Mouse (Mus musculus): ENCODE results near the gene Psmb3. TPM values are rescaled to one million over a fixed set of nuclear protein-coding genes. Genes with fewer than 3 reads are reported as not detected.
"Not testable (repeated sequence)": the region's sequence is repeated elsewhere in the genome, so short reads cannot be mapped to it uniquely, and the experiment has no call there.

Psmb3 gene
- polyA plus RNA-seq, 1 experiment from 2014 or later: 246 TPM

DNA sequence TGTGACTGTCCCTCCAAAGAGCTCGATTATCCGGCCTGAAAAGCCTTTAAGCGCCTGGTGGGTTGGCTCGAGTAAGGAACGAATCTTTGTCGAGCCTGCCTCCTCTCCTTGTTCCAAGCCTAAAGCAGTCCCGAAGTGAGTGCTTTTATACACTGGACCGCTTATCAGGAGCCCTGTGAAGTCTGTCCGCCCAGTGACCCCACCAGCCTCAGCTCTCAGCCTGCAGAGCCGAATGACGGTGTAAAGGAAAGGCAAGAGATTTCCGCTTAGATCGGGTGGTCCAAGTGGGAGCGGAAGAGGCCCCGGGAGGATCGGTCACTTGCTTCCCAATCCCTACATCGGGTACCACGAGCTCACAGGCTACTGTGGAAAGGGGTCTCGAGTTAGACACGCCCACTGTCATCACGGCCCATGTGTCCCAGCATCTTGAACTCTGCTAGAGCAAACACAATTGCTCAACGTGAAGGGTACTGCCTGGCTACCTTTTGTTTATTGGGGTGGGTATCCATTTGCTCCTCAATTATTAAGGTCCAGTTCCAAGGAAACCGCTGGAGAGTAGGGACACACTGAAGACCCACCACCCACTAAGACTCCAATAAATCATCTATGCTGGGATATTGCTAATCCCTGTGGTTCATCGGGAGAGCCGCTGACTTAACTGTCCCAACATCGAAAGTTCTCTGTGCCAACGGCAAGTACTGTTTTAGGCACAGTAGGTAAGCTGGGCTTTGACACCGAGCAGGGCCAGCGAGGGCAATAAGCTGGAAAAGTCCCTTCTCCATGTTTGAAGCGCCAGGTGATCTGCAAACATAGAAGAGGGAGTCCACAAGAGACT lies 2.2 kb upstream of the Psmb3 start:
- ChIA-PET CTCF (interaction anchor here (1.9 to 3.7 kb wide), 2 partner anchors 56 to 70 kb away, joined by 5 to 13 read pairs; no protein-coding TSS in a partner anchor), POLR2A (no interaction called here)
- DNase-seq (ENCODE audit: low read depth, low spot score) (no peak), ATAC-seq (no peak)
- no peak for TF ChIP-seq CTCF (IDR thresholded peaks at IDR 0.05)
- in situ Hi-C loops (cut with MboI; ENCODE audit: low pct_unique_long_range_greater_than_20kb): no loop called here
- no peaks in the 10 kb centered on the region for H3K27me3 ChIP-seq

DNA sequence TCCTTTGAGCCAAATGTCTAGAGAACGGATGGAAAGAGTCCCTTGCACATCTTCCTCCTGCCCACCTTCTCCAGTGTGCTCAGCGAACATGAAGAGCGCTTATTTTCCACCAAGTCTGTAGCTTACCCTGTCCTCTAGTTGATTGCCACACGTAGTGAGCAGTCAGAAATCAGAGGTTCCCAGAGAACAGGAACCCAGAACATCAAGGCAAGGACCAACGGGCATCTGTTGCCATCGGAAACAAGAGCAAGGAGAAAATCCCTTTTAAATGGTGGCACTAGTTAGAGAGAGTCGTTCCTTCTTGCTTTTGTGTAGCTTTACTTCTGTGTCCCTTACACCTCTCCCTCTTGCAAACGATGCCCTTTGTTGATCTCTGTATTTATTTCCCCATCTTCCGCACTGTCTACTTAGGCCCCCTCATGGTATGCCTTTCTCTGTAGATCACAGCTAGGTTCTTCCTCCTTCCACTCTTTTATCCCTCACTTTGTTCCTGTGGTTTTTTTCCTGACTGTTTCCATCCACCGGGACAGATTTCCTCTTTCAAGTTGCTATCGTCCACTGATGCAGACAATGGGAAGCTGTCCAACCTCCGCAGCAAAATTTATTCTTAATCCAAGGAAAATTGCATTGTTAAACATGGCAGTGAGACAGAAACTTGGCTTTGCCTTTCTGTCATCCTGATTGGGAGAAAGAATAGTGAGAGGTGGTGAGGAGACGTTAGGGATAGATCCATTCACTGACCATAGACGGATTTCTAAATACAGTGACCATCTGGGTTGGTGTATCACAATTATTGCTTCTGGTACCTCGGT lies 1.4 kb upstream of the Psmb3 start:
- DNase-seq (ENCODE audit: low read depth, low spot score) (no peak), ATAC-seq (no peak)
- H3K27me3 ChIP-seq: no peaks in the 10 kb centered on the region
- ChIA-PET POLR2A (interaction anchor here (0.7 kb wide), 1 partner anchor 25 kb away, joined by 6 read pairs; no protein-coding TSS in a partner anchor), CTCF (interaction anchor here (1.5 to 3.7 kb wide), 2 partner anchors 13 to 57 kb away, joined by 4 to 13 read pairs; no protein-coding TSS in a partner anchor)
- in situ Hi-C loops (cut with MboI; ENCODE audit: low pct_unique_long_range_greater_than_20kb): no loop called here
- no peak for TF ChIP-seq CTCF (IDR thresholded peaks at IDR 0.05)

DNA sequence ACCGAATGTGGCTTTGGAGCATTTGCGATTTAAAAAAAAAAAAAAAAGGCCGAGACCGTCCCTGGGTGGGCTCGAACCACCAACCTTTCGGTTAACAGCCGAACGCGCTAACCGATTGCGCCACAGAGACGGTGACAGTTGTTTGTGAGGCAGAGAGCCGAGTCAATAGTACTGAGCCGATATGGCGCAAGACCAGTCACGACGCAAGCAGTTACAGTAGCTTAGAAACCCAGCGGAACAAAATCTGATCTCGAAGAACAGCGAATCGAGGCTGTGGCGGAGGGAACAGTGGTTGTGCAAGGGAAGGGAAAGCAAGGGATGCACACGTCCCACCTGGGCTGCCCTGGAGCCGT lies 830 bp upstream of the Psmb3 start:
- ATAC-seq (no peak), DNase-seq (ENCODE audit: low read depth, low spot score) (no peak)
- in situ Hi-C loops (cut with MboI; ENCODE audit: low pct_unique_long_range_greater_than_20kb): no loop called here
- no peaks in the 10 kb centered on the region for H3K27me3 ChIP-seq
- TF ChIP-seq CTCF (IDR thresholded peaks at IDR 0.05): no peak
- CTCF ChIA-PET: interaction anchor here (1.4 to 1.5 kb wide), 2 partner anchors 12 to 24 kb away, joined by 3 to 4 read pairs; no protein-coding TSS in a partner anchor
- POLR2A ChIA-PET: interaction anchor here (0.7 to 2.8 kb wide), 3 partner anchors 12 to 26 kb away, joined by 4 to 16 read pairs (median 6); no protein-coding TSS in a partner anchor

DNA sequence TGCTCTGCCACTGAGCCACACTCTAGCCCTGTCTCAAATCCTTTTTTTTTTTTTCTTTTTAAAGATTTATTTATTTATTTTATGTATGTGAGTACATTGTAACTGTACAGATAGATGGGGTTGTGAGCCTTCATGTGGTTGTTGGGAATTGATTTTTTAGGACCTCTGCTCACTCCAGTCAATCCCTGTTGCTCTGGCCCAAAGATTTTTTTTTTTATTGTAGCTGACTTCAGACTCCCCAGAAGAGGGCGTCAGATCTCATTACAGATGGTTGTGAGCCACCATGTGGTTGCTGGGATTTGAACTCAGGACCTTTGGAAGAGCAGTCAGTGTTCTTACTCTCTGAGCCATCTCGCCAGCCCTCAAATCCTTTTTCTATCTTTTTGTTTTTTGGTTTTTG lies 6.9 kb downstream of the Psmb3 start:
- POLR2A ChIA-PET: interaction anchor here (0.7 to 0.8 kb wide), 2 partner anchors 11 to 27 kb away, joined by 3 to 5 read pairs; no protein-coding TSS in a partner anchor
- in situ Hi-C loops (cut with MboI; ENCODE audit: low pct_unique_long_range_greater_than_20kb); CTCF ChIA-PET; ATAC-seq; DNase-seq (ENCODE audit: low read depth, low spot score); H3K27me3 ChIP-seq: not testable (repeated sequence)

DNA sequence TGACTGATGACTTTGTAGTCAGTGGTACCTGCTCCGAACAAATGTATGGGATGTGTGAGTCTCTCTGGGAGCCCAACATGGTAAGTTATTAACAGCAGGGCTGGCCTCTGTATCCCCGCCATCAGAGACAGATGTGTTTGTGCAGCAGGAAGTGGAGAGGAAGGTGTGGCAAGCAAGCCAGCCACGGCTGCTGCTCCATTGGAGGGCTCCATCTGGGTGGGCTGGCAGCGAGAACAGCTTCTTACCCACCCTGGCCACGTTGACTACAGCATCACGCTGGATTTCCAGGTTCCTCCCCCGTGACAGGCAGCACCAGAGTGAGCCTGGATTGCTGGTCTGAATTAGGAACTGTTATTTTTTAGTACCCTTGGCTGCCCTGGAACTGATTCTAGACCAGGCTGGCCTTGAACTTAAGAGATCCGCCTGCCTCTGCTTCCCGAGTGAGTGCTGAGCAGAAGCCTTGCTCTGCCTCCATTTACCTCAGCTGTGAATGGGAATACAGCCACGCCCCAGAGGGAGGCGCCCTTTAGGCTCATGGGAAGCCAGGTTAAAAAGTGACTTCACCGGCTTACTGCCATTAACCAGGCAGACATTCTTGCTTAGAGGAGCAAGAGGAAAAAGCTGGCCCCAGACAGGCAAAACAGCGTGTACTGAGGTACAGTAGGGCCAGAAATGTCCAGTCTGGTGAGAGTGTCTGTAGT lies 8.2 kb downstream of the Psmb3 start:
- no peak for TF ChIP-seq CTCF (IDR thresholded peaks at IDR 0.05)
- ChIA-PET CTCF (no interaction called here), POLR2A (no interaction called here)
- DNase-seq (ENCODE audit: low read depth, low spot score) (no peak), ATAC-seq (no peak)
- H3K27me3 ChIP-seq: no peaks in the 10 kb centered on the region
- in situ Hi-C loops (cut with MboI; ENCODE audit: low pct_unique_long_range_greater_than_20kb): no loop called here

DNA sequence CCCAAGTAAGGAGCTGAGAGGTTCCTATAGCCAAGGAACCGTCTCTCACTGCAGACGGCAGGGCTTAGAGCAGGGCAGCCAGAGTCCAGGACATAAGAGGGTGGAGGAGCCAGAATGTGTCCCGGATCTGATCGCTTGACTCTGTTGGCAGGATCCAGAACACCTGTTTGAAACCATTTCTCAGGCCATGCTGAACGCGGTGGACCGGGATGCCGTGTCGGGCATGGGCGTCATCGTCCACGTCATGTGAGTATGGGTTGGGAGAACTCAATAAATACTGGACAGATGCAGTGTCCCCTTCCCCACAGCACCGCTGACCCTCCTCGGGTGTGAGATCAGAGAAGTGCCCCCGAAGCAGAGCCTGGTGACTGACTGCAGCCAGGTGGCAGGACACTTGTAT lies 9.1 kb downstream of the Psmb3 start:
- in situ Hi-C loops (cut with MboI; ENCODE audit: low pct_unique_long_range_greater_than_20kb): no loop called here
- no peak for TF ChIP-seq CTCF (IDR thresholded peaks at IDR 0.05)
- POLR2A ChIA-PET: no interaction called here
- DNase-seq (ENCODE audit: low read depth, low spot score) (no peak), ATAC-seq (no peak)
- no peaks in the 10 kb centered on the region for H3K27me3 ChIP-seq
- CTCF ChIA-PET: no interaction called here

DNA sequence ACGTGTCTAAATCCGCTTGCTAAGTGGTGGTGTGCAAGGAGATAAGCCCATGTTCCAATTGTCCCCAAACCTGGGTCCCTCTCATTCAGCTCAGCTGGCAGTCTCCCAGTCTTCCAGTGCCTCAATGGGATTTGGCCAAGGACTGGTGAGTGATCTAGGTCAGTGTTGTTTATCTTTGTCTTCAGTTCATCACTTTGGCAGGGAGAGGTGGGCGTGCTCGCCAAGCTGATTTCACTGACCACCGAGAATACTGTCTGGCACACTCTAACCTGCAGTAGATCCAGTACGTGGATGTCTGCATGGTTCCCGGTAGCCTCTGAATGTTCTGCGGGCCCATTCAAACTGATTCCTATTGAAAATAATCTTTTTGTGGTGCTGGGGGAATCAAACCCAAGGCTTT lies 10.7 kb downstream of the Psmb3 start:
- ATAC-seq: no peak

DNA sequence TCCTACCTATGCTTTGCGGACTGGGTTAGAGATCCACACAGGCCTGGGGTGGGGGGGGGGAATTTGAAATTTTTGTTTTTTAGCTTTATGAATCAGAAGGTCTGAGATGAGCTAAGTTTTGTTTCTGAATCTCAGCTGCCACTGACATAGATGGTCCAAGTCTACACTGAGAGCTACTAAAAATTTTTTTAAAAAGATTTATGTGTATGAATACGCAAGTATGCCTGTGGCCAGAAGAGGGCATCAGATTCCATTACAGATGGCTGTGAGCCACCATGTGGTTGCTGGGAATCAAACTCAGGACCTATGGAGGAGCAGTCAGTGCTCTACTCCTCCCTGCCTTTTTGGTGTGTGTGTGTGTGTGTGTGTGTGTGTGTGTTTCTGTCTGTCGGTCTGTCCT lies 11.2 kb downstream of the Psmb3 start:
- TF ChIP-seq CTCF (IDR thresholded peaks at IDR 0.05): no peak
- ATAC-seq (no peak), DNase-seq (ENCODE audit: low read depth, low spot score) (no peak)
- in situ Hi-C loops (cut with MboI; ENCODE audit: low pct_unique_long_range_greater_than_20kb): no loop called here
- POLR2A ChIA-PET: interaction anchor here (1.9 kb wide), 1 partner anchor 11 kb away, joined by 16 read pairs; the partner anchor contains the start of gene Psmb3
- H3K27me3 ChIP-seq: no peaks in the 10 kb centered on the region
- CTCF ChIA-PET: interaction anchor here (1.3 kb wide), 1 partner anchor 12 kb away, joined by 4 read pairs; the partner anchor contains the start of gene Psmb3

More for the DNA sequence above, 10.7 kb downstream of the Psmb3 start:
- POLR2A ChIA-PET: interaction anchor here (1.9 kb wide), 1 partner anchor 10 kb away, joined by 16 read pairs; the partner anchor contains the start of gene Psmb3
- H3K27me3 ChIP-seq: no peaks in the 10 kb centered on the region
- DNase-seq (ENCODE audit: low read depth, low spot score): no peak
- TF ChIP-seq CTCF (IDR thresholded peaks at IDR 0.05): no peak
- CTCF ChIA-PET: interaction anchor here (1.3 kb wide), 1 partner anchor 11 kb away, joined by 4 read pairs; the partner anchor contains the start of gene Psmb3
- in situ Hi-C loops (cut with MboI; ENCODE audit: low pct_unique_long_range_greater_than_20kb): no loop called here

DNA sequence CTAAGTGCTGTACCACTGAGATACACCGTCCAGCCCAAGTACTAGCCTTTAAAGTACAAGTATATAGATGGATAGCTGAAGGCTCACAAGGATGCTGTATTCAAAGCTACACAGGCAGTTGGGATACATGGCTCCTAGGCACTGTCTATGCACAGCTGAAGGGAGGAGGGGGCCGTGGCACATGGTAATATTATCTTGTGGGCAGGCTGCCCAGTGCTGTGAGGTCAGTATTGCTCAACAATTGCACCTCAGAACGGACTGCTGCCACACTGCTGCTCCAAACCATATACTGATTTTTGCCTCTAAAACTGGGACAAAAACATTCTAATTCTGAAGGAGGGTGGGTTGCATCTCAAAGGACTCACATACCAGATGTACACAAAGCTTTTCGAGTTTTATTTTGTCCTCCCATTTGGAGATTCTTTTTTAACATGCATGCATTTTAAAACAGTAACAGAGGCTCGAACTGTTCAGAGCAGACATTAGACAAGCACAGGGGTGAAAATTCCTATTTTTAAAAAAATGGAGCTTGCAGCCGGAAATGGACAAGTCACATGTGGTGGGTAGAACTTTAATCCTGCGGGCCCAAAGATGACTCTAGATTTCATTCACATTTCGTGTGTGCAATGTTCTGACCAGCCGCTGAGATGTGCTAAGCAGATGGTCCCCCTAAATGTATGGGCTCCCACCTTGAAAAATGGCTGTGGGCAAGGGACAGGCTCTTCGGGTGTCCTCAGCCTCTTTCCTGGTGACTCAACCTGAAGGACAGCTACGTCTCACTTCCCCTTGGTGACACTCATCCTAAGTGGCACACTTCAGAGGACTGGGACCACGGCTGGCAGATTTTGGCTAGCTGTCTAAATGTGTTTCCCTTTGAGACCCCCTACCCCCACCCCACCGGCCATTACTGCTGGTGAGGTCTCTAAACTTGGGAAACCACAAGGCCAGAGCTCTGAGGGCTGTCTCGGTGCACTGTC lies 11.9 kb downstream of the Psmb3 start:
- ChIA-PET CTCF (interaction anchor here (1.3 kb wide), 1 partner anchor 12 kb away, joined by 4 read pairs; the partner anchor contains the start of gene Psmb3), POLR2A (interaction anchor here (0.8 to 1.9 kb wide), 2 partner anchors 9 to 11 kb away, joined by 3 to 16 read pairs; partner anchors contain the start of gene Psmb3)
- no peak for DNase-seq (ENCODE audit: low read depth, low spot score)
- in situ Hi-C loops (cut with MboI; ENCODE audit: low pct_unique_long_range_greater_than_20kb): no loop called here
- no peak for TF ChIP-seq CTCF (IDR thresholded peaks at IDR 0.05)
- no peak for ATAC-seq
- no peaks in the 10 kb centered on the region for H3K27me3 ChIP-seq

Measured in Patski (cell line).